Mouse (Mus musculus): ENCODE data around the gene Lhb. TPM values are rescaled to one million over a fixed set of nuclear protein-coding genes. Genes with fewer than 3 reads are reported as not detected.
A peak's percentile ranks its signal among the peaks of the same experiment; 100 is the strongest.
"Not testable (repeated sequence)": the region's sequence is repeated elsewhere in the genome, so short reads cannot be mapped to it uniquely, and the experiment has no call there.

Gene Lhb
- polyA plus RNA-seq, 1 experiment = not detected

DNA sequence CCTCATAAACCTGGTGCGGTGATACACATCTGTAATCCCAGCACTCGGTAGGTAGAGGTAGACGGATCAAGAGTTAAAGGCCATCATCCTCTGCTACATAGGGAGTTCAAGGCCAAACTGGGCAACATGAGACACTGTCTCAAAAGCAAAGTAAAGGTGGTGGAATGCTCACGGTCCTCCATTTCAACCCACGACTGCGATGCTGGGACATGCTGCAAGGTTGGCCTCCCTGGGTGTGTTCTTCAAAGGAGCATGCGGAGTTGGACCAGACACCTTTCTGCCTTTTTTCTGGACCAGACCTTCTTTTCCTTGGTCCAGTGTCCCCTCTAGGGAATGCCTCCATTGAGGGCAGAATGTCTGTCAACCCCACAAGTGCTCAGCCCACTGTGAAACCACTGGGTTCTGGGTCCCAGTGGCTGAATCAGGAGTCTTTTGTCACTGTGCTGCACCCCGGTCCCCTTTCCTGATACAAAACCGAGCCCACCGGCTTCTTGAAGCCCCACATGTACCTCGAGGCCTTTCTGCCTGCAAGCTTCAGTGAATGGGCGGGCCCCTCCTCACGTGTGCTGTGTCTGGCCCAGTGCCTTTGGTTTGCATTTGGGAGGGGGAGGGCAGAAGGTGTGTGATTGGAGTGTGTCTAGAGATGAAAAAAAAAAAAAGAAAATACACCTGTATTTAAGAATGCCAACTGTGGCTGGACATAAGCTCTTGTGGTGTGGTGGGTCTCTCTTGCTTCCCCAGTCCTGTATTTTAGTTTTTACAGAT lies 35.5 kb downstream of the Lhb start:
- no peak overlapping the region for H3K4me3 ChIP-seq (ENCODE audit: low read depth, low read length)
- WGBS = 83% methylated on average over 13 of the region's 13 CpGs
- no peak overlapping the region for H3K27ac ChIP-seq (ENCODE audit: insufficient read depth, low read depth, low read length)
- H3K27me3 ChIP-seq (ENCODE audit: control insufficient read depth, insufficient read depth, low read length) = no peaks in the 10 kb centered on the region
- peaks cover 21% of the 10 kb centered on the region for H3K36me3 ChIP-seq (ENCODE audit: control insufficient read depth, insufficient read depth, low read length)
- TF ChIP-seq CTCF (IDR thresholded peaks at IDR 0.05; ENCODE audit: extremely low read depth, insufficient read length, insufficient replicate concordance, low read depth, low read length) = no peak
- TF ChIP-seq POLR2A (IDR thresholded peaks at IDR 0.05; ENCODE audit: low read depth, low read length) = no peak
- peaks cover 18% of the 10 kb centered on the region for H3K4me1 ChIP-seq (ENCODE audit: control insufficient read depth, insufficient read depth, insufficient read length, low read length)

DNA sequence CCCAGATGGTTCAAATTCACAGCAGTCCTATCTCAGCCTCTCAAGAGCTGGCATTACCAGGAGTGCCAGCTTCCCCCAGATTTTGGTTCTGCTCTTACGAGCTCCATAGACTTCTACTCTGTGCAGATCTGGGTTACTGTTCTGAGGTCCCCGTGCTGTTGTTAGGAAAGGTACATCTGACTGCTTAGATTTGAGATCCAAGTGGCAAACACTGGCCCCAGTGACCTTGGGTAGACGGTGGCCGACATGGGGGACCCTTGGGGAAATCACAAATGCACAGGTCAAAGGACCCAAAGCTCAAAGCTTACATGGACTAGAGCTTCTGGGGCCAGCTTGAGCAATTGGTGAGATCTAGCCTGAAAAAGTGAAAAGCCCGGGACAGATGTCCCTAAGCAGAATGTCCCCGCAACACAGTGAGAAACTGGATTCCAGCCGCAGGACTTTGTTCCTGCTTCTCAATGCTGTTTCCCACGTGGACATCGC lies 36.1 kb downstream of the Lhb start:
- H3K27ac ChIP-seq (ENCODE audit: insufficient read depth, low read depth, low read length) = 0 out of 2 replicates have a peak overlapping the region, but pooled peaks have one; percentile 3
- WGBS = 43% methylated on average over 9 of the region's 9 CpGs

DNA sequence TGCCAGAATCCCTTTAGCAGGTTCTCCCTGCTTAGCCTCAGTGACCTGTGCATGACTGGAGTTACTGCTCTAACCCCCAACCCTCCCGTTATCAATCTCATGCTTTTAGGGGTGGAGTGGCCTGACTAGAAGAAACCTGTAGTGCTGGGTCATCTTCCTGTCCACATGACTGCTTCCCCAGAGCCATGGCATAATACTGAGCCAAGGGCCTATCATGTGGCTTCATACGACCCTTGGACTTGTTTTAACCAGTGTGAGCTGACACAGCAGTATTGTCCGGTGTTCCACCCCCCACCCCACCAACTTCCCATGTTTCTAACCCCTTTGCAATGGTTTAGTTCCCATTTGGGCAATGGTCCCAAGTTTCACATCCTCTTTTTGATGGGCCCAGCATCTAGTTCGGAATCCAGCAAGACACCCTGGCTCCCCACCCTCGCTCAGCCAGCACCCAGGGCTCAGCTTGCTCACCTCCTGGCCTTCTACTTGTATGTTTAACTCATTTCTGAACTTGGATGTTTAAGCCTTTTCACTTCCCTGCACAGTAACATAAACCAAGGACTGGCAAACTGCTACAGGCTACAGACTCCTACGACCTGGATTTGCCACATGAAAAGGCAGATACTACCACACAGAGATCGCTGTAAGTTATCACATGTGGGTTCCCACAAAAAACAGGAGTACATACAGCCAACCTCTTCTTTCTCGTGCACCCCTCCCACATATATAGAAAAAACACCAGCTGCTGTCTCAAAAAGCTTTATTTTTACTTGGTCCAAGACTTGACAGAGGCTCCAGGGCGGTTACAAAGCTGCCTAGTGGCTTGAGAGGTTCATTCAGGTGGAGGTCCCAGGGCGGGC lies 36.8 kb downstream of the Lhb start:
- TF ChIP-seq CTCF (IDR thresholded peaks at IDR 0.05; ENCODE audit: extremely low read depth, insufficient read length, insufficient replicate concordance, low read depth, low read length) (no peak), POLR2A (IDR thresholded peaks at IDR 0.05; ENCODE audit: low read depth, low read length) (no peak)
- 0 out of 2 replicates have a peak overlapping the region, but pooled peaks have one; percentile 14 for H3K27ac ChIP-seq (ENCODE audit: insufficient read depth, low read depth, low read length)
- H3K36me3 ChIP-seq (ENCODE audit: control insufficient read depth, insufficient read depth, low read length) = peaks cover 21% of the 10 kb centered on the region
- H3K27me3 ChIP-seq (ENCODE audit: control insufficient read depth, insufficient read depth, low read length) = no peaks in the 10 kb centered on the region
- peak overlapping the region; percentile 75 for H3K4me3 ChIP-seq (ENCODE audit: low read depth, low read length)
- 46% methylated on average over 10 of the region's 10 CpGs for WGBS
- peaks cover 22% of the 10 kb centered on the region for H3K4me1 ChIP-seq (ENCODE audit: control insufficient read depth, insufficient read depth, insufficient read length, low read length)

More for the DNA sequence above, 36.1 kb downstream of the Lhb start:
- H3K36me3 ChIP-seq (ENCODE audit: control insufficient read depth, insufficient read depth, low read length) = peaks cover 21% of the 10 kb centered on the region
- TF ChIP-seq POLR2A (IDR thresholded peaks at IDR 0.05; ENCODE audit: low read depth, low read length) = no peak
- TF ChIP-seq CTCF (IDR thresholded peaks at IDR 0.05; ENCODE audit: extremely low read depth, insufficient read length, insufficient replicate concordance, low read depth, low read length) = no peak
- H3K4me3 ChIP-seq (ENCODE audit: low read depth, low read length) = no peak overlapping the region
- H3K4me1 ChIP-seq (ENCODE audit: control insufficient read depth, insufficient read depth, insufficient read length, low read length) = peaks cover 20% of the 10 kb centered on the region
- H3K27me3 ChIP-seq (ENCODE audit: control insufficient read depth, insufficient read depth, low read length) = no peaks in the 10 kb centered on the region

DNA sequence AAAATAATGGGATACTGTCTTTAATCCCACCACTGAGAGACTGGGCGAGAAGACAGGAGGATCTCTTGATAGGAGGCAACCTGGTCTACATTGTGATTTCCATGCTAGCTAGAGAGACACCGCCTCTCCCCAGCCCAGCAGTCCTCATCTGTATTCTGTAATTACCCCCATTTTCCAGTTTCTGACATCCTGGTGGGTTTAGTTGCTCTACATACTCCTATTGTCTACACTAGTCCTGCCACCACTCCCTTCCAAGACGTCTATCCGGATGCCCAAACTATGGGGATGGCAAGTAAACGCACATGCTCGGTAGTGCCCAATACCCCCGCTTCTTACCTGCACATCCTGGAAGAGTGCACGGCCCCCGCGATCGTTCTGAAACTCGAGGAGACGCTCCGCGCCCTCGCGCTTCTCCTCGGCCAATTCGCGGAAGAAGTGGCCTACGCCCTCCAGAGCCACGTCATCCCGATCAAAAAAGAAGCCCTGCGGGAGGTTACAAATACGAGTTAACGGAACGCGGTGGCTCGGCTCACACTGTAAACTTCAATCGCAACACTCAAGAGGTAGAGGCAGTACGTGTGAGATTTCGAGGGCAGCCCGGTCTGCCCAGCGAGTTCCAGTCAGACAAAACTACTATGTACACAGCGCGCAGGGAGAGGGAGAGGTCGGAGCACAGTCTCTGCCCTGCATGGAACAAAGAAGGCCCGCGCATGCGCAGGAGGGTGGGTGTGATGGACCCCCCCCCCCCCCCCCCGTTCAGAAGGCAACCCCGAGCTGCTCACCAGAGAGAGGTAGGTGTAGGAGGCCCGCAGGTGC lies 38.3 kb downstream of the Lhb start:
- TF ChIP-seq CTCF (IDR thresholded peaks at IDR 0.05; ENCODE audit: extremely low read depth, insufficient read length, insufficient replicate concordance, low read depth, low read length) (no peak), POLR2A (IDR thresholded peaks at IDR 0.05; ENCODE audit: low read depth, low read length) (no peak)
- peak overlapping the region; percentile 75 for H3K4me3 ChIP-seq (ENCODE audit: low read depth, low read length)
- 1% methylated on average over 43 of the region's 43 CpGs for WGBS
- H3K27ac ChIP-seq (ENCODE audit: insufficient read depth, low read depth, low read length) = peak overlapping the region; percentile 57
- H3K27me3 ChIP-seq (ENCODE audit: control insufficient read depth, insufficient read depth, low read length) = no peaks in the 10 kb centered on the region
- H3K36me3 ChIP-seq (ENCODE audit: control insufficient read depth, insufficient read depth, low read length) = peaks cover 25% of the 10 kb centered on the region
- H3K4me1 ChIP-seq (ENCODE audit: control insufficient read depth, insufficient read depth, insufficient read length, low read length) = peaks cover 22% of the 10 kb centered on the region

DNA sequence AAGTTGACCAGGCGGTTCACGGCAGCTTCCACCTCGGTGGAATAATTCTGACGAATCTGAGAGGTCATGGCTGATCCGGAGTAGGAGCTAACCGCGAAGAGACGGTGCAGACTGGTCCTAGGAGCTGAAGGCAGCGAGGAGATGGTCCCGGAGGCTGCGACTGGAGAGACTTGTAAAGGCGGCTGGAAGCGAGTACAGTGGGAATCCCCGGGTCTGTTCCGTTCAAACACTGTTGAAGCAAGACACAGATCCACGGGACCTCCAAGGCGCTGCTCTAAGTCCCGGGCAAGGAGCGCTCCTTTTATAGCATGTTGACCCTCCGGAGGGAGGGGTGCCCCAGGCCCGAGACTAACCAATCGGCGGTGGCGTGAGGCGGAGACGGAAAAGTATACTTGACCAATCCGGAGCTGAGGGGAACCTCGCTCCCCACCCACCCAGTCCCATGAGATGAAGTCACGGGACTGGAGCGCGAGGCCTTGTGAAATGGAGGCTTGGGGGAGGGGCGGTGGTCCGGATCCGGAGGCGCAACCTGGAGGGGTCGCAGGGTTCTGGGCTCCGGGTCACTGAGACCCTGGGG lies 39.0 kb downstream of the Lhb start, which contains the start of gene Ftl1:
Ftl1 (minus strand) TSS at position 321 of the 577 bp plus-strand sequence.
- Histone ChIP-seq H3K4me3 (ENCODE audit: low read depth, low read length) (peak within 1 kb of the TSS; percentile 75), H3K27ac (ENCODE audit: insufficient read depth, low read depth, low read length) (peak within 1 kb of the TSS; percentile 98), H3K36me3 (ENCODE audit: control insufficient read depth, insufficient read depth, low read length) (peaks cover 27% of the 10 kb centered on the region), H3K4me1 (ENCODE audit: control insufficient read depth, insufficient read depth, insufficient read length, low read length) (peaks cover 22% of the 10 kb centered on the region)
- H3K27me3 ChIP-seq (ENCODE audit: control insufficient read depth, insufficient read depth, low read length) = not testable (repeated sequence)
- peak; percentile 93 for TF ChIP-seq POLR2A (IDR thresholded peaks at IDR 0.05; ENCODE audit: low read depth, low read length)
- whole genome bisulfite sequencing = under 1% methylated on average over 31 of the region's 37 CpGs

DNA sequence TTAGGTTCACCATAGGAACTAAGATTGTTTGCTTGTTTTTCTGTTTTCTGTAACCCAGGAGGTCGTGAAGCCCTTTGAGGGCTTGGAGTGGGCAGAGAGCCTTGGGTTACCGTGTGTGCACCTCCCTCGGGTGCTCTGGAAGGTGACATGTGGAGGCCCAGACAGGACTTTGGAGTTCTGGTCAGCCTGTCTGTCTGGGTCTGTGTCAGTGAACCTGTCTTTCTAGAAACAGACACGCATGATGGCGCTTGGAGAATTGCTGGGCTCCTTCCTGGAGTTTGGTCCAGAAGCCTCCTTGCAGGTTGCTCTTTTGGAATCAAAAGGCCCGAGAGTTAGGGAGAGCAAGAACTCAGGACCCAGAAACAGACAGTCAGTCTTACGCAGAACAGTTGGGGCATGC lies 39.8 kb downstream of the Lhb start:
- TF ChIP-seq POLR2A (IDR thresholded peaks at IDR 0.05; ENCODE audit: low read depth, low read length) = no peak
- peaks cover 33% of the 10 kb centered on the region for H3K36me3 ChIP-seq (ENCODE audit: control insufficient read depth, insufficient read depth, low read length)
- WGBS = 32% methylated on average over 7 of the region's 7 CpGs
- H3K4me1 ChIP-seq (ENCODE audit: control insufficient read depth, insufficient read depth, insufficient read length, low read length) = peaks cover 22% of the 10 kb centered on the region
- H3K27ac ChIP-seq (ENCODE audit: insufficient read depth, low read depth, low read length) = peak overlapping the region; percentile 98
- H3K4me3 ChIP-seq (ENCODE audit: low read depth, low read length) = peak overlapping the region; percentile 42
- no peaks in the 10 kb centered on the region for H3K27me3 ChIP-seq (ENCODE audit: control insufficient read depth, insufficient read depth, low read length)

Data from small intestine, adult 2 months (tissue).